In genomic region chr14:76010102-76011061, GRCm38 (mm10) we compare ENCODE assay signal across 8 mouse cellular contexts. TPM values are rescaled to one million over a fixed set of nuclear protein-coding genes. Genes with fewer than 3 reads are reported as not detected.
DNase-seq lines count a peak whose midpoint lies in the region; ATAC-seq lines count a peak whose summit lies in the region.

TSS of gene Gtf2f2 (minus strand) at chr14:76010865.

- peak within 1 kb of the TSS; percentile 68 for H3K9ac ChIP-seq in hindbrain, embryonic 11.5 days (ENCODE audit: low read depth, low read length)

- DNase-seq in Muller cell, postnatal 12 days (ENCODE audit: inconsistent ontology term) = peak; percentile 93
- peak; percentile 91 for DNase-seq in cerebellum, adult 9-11 months
- DNase-seq in frontal cortex, adult 2 months (ENCODE audit: extremely low spot score in 1 of 2, low spot score in 1 of 2) = peak; percentile 79 to 97
- DNase-seq in hindbrain, embryonic 11.5 days (ENCODE audit: low spot score) = peak; percentile 96
- peak; percentile 98 to 99 for DNase-seq in layer of hippocampus, postnatal 10 days (ENCODE audit: low spot score in 2 of 2)
- peak; percentile 98 for DNase-seq in lung, postnatal 10 days
- peak; percentile 96 for DNase-seq in ovary, postnatal 36 days (ENCODE audit: low spot score)
- peak; percentile 94 for DNase-seq in thymus, postnatal 25 days

- no peaks in the 10 kb centered on the region for H3K36me3 ChIP-seq in hindbrain, embryonic 11.5 days (ENCODE audit: control insufficient read depth, insufficient read depth, low read length)

- H3K4me3 ChIP-seq in hindbrain, embryonic 11.5 days (ENCODE audit: low read depth, low read length) = peak within 1 kb of the TSS; percentile 86

- WGBS in hindbrain, embryonic 11.5 days = under 1% methylated on average over 67 of the region's 67 CpGs

- peak; percentile 94 for ATAC-seq in hindbrain, embryonic 11.5 days (ENCODE audit: low FRiP score)

- no peaks in the 10 kb centered on the region for H3K9me3 ChIP-seq in hindbrain, embryonic 11.5 days (ENCODE audit: control insufficient read depth, low read length)

- peak within 1 kb of the TSS; percentile 19; the same call in 1 of the 2 replicates for H3K27ac ChIP-seq in hindbrain, embryonic 11.5 days (ENCODE audit: low read depth, low read length)

- H3K4me2 ChIP-seq in hindbrain, embryonic 11.5 days (replicated peaks; ENCODE audit: low read depth, low read length) = peak within 1 kb of the TSS; percentile 87

- no peaks in the 10 kb centered on the region for H3K27me3 ChIP-seq in hindbrain, embryonic 11.5 days (ENCODE audit: control insufficient read depth, insufficient read depth, low read length)

- no peaks in the 10 kb centered on the region for H3K4me1 ChIP-seq in hindbrain, embryonic 11.5 days (replicated peaks; ENCODE audit: control insufficient read depth, insufficient read depth, low read length)

RNA-seq across cellular contexts. Expression of gene Gtf2f2, which starts in this region (rescaled TPM):
- 14.5 and 16.5 TPM in 2 replicates for polyA plus RNA-seq in frontal cortex, adult 2 months (2012; rRNA removed)
- 52.1 and 59.0 TPM in 2 replicates for polyA plus RNA-seq in hindbrain, embryonic 11.5 days (2014; fragmentation: Nextera tagmentation; extraction: Ambion mirVana)
- total RNA-seq in layer of hippocampus, postnatal 10 days (2021) = 10 to 100 TPM; 26.7 to 27.0 TPM

Comparison
In these comparisons a context has a peak if more than half of its experiments do, and no peak if none do; other contexts are left out.
1. Peak in every context shown above with its lines: DNase-seq, ATAC-seq, H3K4me3 ChIP-seq and H3K27ac ChIP-seq.